Mouse (Mus musculus) 416B (cell line): ENCODE results near the gene Ak7.
A peak's percentile ranks its signal among the peaks of the same experiment; 100 is the strongest.

Source experiments
- DNase-seq: peaks from one replicate; pipeline ENCODE4 v3.0.0; 2011; ENCODE audit warnings: low read depth

The Ak7 gene

GRCm38 (mm10) chr12:105727964-105728363, 22.2 kb downstream of the Ak7 start:
- DNase-seq: peak; percentile 55

DNA sequence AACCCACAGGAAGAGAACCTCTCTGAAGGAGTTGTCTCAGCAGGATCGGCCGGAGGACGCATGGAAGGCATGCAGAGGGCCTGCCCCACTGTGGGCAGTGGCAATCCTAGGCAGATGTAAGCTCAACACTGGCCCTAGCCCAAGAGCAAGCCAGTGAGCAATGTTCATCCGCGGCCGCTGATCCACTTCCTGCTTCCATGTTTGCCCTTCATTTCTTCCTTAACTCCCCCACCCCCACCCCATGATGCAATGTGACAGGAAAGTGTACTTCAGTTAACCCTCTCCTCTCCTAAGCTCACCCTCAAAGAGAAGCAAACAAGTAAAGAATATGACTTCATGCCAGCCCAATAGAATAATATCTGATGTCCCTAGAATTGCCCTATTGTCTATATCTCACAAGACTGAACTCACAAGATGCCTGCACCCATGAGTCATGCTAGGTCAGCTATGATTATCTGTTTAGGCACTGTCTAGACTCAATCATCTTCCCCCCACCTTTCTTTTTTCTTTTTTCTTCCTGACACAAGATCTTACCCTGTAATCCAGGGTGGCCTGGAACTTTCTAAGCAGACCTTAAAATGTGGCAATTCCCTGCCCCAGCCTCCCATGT, 25.2 kb downstream of the Ak7 start:
- peak; percentile 42 for DNase-seq

DNA sequence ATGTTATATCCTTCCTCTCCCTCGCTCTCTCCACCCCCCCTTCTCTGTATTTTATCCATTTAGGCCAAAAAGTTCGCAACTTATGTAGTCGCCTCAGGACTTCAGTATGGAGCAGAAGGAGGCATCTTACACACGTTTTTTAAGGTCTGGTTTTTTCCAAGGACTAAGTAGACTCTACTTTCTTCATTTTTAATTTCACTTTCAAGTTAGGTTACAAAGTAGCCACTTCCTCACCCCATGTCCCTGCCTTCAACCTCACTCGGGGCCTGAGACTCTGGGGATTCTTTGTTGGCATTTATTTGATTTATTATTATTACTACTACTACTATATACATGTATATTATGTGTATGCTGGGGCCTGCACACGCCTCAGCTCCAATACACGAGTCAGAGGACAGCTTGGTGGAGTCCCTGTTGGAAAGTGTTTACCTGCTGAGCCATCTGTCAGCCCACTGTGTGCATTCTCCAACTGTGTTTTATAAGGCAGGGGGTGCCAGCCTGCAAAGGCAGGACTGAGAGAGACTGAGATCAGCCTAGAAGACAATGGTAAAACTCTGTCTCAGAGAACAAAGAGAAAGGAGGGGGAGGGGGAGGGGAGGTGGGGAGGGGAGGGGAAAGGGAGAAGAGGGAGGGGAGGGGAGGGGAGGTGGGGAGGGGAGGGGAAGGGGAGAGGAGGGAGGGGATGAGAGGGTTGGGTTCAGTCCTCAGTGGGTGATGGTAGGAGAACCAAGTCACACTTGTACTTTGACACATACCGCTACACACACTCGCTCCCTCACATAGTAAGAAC, 27.8 kb downstream of the Ak7 start:
- DNase-seq: no peak

DNA sequence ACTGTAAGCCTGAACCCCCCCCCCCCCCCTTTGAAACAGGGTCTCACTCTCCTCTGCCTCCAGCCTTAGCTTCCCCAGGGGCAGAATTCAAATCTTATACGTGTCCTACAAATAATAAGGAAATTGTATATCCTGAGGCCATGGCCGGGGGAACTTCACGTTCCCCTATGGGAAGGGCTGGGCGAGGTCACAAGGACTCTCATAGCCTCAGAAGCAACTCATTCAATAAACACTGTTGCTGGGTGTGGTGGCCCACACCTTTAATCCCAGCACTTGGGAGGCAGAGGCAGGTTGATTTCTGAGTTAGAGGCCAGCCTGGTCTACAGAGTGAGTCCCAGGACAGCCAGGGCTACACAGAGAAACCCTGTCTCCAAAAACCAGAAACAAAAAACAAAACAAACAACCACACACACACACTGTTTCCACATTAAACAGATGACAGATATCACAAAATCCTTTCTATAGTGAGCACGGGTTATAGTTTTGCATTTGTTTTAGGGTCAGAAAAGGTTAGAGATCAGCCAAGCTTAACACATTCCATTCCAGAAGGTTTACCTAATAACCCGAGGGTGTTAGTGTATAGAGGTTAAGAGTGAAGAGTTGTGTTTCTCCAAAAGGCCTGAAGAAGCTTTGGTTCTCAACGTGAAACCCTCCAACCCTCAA, 29.6 kb downstream of the Ak7 start:
- DNase-seq: no peak

- DNase-seq: no peak
Observed at GRCm38 (mm10) chr12:105735889-105736251, 30.1 kb downstream of the Ak7 start.

DNA sequence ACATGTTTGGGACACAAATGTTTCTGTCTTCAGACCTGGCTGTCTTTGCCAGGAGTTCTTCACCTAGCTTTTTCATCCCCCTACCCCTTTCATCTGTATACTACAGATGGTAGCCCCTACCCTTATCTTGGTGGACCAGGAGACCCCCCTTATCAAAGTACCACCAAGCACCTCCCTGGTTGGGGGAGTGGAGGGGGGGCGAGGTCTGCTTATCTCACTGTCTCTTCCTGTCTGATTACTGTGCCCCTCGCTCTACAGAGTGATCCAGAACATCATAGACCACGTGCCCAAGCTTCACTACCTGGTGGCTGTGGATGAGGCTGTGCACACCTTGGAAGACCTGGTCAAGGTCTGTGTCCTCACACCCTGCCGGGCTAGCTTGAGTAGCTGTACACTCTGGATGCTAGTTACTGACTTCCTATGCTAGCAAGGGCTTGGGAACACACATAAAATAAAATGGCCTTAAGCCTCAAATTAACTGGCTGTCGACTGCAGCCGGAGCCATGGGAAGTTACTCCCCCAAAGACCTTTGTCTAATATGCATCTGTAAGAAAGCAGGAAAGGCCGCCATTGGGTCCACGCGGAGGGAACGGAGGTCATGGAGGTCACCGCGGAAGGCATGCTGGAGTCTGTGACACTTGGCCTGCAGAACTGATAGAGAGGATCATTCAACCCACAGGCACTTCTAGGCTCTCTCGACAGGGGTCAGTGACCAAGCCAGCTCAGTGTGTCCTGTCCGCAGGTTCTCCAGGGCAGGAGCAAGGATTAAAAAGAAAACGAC, 32.7 kb downstream of the Ak7 start:
- DNase-seq: no peak

GRCm38 (mm10) chr12:105739656-105740055, 33.9 kb downstream of the Ak7 start:
- DNase-seq: no peak

GRCm38 (mm10) chr12:105748114-105748513, 42.3 kb downstream of the Ak7 start:
- no peak for DNase-seq

GRCm38 (mm10) chr12:105753813-105754212, 48.0 kb downstream of the Ak7 start:
- no peak for DNase-seq

DNA sequence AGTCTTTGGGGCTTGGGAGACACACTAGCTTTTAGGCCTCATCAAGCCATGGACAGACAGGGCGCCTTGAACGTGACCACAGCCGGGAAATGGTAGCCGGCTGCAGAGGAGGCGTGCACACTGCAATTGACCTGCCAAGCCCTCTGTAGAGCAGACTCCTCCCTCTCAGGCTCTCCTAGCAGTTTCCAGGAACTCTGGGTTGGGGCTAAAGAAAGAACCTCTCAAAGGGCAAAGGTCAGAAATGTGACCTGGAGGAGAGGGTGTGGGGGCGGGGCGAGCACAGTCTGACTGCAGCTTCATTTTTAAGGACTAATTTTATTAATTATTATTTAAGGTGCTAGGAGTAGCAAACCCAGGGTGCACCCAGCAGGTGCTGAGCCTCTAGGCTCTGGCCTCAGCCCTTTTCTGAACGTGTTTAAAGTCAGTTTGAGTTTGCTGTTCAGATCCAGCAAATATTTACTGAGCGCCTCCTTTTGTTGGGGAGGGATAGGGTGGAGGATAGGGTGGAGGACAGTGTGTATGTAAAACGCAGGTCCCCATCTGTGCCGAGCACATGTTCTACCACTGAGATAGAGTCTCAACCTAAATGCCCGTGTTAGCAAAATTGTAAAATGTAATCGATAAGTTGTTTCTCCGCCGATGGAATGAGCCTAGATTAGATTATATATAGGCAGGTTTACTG, 52.2 kb downstream of the Ak7 start:
- no peak for DNase-seq

DNA sequence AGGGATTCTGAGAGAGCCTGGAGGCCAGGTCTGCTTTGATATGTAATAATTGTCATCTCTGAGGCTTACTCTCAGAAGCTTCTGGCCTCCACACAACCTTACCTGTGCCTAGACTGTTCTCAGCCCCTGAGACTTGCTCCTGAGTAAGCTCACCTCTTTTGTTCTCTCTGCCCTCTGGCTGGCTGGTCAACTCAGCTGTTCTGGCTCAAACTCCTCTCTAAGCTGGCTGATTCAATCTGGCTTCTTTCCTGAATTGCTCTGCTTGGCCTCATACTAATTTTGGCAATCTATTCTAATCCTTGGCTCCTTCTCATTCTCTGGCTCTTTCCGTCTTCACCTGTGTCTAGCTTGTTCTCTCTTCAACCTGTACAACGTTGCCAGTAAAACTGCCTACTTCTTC, 53.1 kb downstream of the Ak7 start:
- no peak for DNase-seq

GRCm38 (mm10) chr12:105759849-105760478, 54.2 kb downstream of the Ak7 start:
- DNase-seq: no peak

DNA sequence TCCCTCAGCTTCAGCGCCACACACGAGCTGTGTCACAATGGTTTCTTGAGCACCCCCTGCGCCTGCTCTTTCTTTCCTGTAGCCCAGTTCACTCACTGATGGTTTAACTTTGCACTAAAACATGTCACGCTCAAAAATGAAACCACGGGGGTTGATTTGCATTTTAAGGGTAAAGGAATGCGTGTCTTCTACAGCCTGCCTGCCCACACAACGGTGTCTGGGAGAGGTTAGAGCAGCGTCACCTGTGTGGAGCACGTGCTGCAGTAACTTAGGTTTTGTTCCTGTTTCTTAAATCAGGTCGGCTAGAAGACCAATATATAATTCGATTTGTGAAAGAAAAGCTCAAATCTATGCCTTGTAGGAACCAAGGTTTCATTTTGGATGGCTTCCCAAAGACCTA, 55.4 kb downstream of the Ak7 start:
- no peak for DNase-seq

DNA sequence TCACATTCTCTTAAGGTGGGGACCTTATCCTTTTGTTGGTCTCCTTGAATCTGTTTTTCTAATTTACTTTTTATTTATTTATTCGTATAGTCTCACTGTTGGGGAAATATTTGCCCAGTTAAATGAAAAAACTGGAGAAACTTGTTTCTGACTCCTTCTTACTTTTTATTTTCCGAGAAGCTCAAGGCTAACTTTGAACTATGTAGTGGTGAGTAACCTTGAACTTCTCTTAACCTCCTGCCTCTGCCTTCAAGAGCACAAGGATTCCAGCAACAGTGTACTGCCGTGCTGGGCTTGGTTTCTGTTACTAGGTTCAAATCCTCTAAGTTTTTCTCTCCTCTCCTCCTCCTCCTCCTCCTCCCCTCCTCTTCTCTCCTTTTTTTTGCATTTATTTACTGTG, 55.9 kb downstream of the Ak7 start:
- no peak for DNase-seq

DNA sequence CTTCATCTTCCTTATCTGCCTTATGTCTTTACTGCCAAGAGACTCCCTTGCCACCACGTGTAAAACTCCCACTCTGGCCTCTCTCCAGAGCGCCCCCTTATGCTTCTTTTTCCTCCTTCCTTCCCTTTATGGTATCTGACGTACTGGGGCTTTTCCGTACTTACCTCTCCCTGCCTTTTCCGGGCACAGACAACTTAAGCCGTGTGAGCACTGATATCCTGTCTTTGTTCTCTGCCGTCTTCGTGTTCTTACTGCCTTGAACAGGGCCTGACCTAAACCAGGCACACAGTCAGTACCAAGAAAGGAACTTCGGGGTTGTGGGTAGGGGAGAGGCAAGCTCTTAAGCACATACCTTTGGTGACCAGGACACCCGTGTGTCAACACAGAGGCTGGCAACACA, 63.9 kb downstream of the Ak7 start:
- no peak for DNase-seq

DNA sequence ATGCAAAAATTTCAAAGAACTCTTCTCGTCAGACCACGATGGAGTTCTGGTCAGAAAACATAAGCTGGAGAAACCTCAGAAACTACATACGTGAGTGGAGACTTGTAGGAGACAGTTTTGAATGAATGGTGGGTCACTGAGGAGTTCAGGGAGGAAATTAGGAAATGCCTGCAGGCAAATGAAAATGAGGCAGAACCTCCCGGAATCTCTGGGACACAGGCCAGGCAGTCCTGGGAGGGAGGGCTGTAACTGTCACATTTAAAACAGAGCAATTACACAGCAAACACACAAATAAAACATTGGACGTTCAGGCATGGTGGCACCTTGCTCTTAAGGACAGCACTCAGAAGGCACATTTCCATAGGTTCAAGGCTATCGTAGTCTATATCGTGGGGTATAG, 69.1 kb downstream of the Ak7 start:
- no peak for DNase-seq

DNA sequence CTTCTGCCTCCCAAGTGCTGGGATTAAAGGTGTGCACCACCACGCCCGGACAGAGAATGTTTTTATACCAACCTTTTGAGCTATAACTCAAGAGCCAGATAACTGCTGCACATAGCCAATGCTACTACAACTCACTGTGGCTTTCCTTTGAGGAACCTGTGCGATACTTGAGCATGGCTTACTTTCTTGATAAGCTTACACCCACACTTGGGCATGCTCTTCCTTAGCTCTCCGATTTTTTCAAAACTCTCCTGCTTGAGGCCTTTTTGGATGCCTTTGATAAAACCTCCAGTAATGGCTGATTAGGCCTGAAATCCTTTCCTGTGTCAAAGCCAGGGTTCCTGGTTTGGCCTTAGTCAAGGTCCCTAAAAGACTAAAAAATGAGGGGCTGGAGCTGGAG, 71.9 kb downstream of the Ak7 start:
- DNase-seq: no peak

DNA sequence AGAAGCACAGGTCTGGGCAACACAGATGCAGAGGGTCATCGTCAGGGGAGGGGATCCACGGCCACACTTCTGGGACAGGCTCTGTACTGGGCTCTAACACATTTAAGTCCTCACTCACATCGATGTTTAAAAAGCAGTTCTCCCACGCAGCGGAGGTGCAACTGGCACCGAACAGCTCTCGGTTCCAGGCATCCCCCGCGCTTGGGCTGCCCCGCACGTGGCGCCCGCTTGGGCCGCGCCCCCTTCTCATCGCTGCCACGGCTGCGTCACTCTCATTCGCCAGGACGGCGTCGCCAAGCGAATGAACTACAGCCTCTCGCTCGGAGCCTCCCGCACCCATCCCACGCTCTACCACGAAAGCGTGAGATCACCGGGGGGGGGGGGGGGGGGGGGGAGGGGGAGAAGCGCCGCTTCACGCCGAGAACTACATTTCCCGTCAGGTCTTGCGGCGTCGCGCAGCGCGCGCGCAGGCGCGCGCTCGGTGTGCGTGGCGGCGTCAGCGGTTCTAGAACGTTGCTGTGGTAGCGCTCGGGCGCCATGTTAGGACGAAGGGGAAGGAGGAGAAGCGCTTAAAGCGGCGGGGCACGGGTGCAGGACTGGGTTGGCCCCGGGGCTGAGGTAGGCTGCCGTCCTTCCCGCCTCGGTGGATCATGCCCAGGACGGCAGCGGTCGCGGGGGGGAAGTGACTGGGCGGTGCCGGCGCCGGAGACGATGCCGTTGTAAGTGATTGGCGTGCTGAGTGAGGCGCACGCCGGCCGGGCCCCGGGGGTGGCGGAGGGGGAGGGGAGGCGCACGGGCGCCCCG, 78.6 kb downstream of the Ak7 start, which contains the start of gene Papola:
Gene Papola, plus strand, starts transcription at position 499 of the 804 bp plus-strand sequence.
- peak; percentile 89 for DNase-seq

DNA sequence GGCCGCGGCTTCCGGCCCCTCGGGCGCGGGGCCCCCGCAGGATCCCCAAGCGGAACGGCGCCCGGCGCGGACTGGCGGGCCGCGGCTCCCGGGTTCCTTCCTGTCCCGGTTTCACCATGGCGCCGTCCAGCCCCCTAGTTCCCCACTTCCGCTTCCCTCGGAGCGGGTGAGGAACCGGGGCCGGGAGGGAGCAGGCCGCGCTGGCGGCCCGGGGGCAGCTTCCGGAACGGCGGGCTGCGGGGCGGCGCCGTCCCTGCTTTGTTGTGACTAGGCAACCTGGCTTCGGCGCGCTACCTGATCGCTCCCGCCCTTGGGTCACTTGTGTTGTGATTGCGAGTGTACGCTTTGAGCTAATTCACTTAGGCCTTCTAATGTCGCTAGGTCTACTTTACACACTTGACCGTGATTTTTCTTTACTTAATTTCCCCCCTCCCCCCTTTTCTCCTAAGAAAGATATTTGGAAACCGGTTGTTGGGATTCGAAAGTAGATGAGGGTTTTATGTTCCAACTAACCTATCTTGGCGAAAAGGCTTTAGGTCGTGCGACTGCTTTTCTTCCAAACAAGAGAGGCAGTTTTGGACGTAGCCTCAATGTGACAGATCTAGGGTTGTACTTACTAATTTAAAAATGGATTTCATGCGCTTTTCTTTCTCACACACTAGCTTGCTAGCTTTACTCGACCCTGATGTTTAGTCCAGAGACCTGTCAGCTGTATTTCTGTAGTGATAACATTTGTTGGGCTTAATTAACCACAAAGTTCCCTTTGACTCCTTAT, 79.4 kb downstream of the Ak7 start:
- DNase-seq: peak; percentile 55

GRCm38 (mm10) chr12:105786113-105786512, 80.3 kb downstream of the Ak7 start:
- DNase-seq: no peak
